Mouse (Mus musculus) heart, embryonic 15.5 days (tissue): Measurements from ENCODE around the gene Gm6993. TPM values are rescaled to one million over a fixed set of nuclear protein-coding genes. Genes with fewer than 3 reads are reported as not detected.

ENCODE experiments used
- polyA plus RNA-seq: library from polyadenylated mRNA; unstranded; fragments of >200 nt; fragmentation: Nextera tagmentation; extraction: Ambion mirVana; gene quantifications from 2 replicates; pipeline ENCODE4 v1.2.1, GENCODE M21; 2015

The Gm6993 gene
- polyA plus RNA-seq, 1 experiment from 2014 or later = not detected

Other genes with a start within 250 kb of the Gm6993 start
- gene Fam110c, start 166.9 kb upstream of the Gm6993 start, polyA plus RNA-seq = 3.1 and 3.4 TPM in 2 replicates
- 90.9 and 99.5 TPM in 2 replicates for gene Lamb1, start 24.5 kb downstream of the Gm6993 start, polyA plus RNA-seq
- gene Dld, start 110.7 kb downstream of the Gm6993 start, polyA plus RNA-seq = 185 and 235 TPM in 2 replicates
- gene Slc26a3, start 150.1 kb downstream of the Gm6993 start, polyA plus RNA-seq = 0.09 TPM in 1 of 2 replicates, not detected in the other